ENCODE assay signal across 29 mouse cellular contexts in the genomic region with DNA sequence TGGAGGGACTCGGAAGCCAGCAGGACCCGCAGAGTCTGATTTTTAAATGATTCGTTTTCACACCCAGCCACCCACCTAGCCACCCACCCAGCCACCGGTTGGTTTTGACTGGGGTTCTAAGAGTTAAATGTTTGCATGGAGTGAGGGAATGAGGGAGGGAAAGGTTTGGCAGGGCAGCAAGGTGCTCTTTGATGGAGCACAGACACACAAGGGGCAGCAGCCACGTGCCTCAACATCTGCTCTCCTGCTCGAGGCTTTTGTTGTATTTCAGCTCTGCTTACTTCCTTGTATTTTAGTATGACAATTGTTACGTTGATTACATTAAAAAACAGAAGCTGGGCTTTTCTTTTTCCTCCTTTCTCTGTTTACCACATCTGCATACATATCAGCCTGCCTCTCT.
DNase-seq lines count a peak whose midpoint lies in the region; ATAC-seq and TF ChIP-seq lines count a peak whose summit lies in the region.
"Had no signal": no experiment of that assay in that cellular context is flagged by ENCODE, and none has a peak within 500 bp of the region (broad histone marks: within the 10 kb centered on the region; RNA-seq: fewer than 3 reads in every experiment).

No protein-coding gene starts in this region.

- peaks cover 9% of the 10 kb centered on the region; the same call in 1 of the 2 replicates for H3K4me1 ChIP-seq in forebrain, embryonic 10.5 days
- no peaks in the 10 kb centered on the region for H3K4me1 ChIP-seq in forebrain, embryonic 14.5 days (ENCODE audit: control insufficient read depth, insufficient read depth, low read length)
- peaks cover 4% of the 10 kb centered on the region for H3K4me1 ChIP-seq in hindbrain, embryonic 12.5 days
- H3K4me1 ChIP-seq in hindbrain, embryonic 16.5 days (ENCODE audit: control insufficient read depth, insufficient read depth, low read depth, low read length), result peaks cover 2% of the 10 kb centered on the region; the same call in 1 of the 2 replicates
- H3K4me1 ChIP-seq in midbrain, embryonic 10.5 days, result peaks cover 9% of the 10 kb centered on the region
- no peaks in the 10 kb centered on the region for H3K4me1 ChIP-seq in midbrain, embryonic 14.5 days (ENCODE audit: control insufficient read depth, insufficient read depth, low read length)
- H3K4me1 ChIP-seq: embryonic facial prominence, embryonic 13.5 days; heart, embryonic 10.5 days; heart, embryonic 13.5 days had no signal

- intact Hi-C loops in left cerebral cortex, postnatal 14 days (cut with DNase I), result no loop called here

- no peak for TF ChIP-seq CTCF in brain, embryonic 14.5 days (IDR thresholded peaks at IDR 0.05; ENCODE audit: borderline replicate concordance, extremely low read depth, insufficient read depth, insufficient read length)

- TF ChIP-seq POLR2A in brain, embryonic 14.5 days (IDR thresholded peaks at IDR 0.05; ENCODE audit: borderline replicate concordance, extremely low read depth, insufficient read depth, insufficient read length, poor library complexity, severe bottlenecking), result no peak

- no peak overlapping the region for H3K9ac ChIP-seq in forebrain, embryonic 14.5 days (ENCODE audit: low read length)
- no peak overlapping the region for H3K9ac ChIP-seq in hindbrain, embryonic 12.5 days
- no peak overlapping the region for H3K9ac ChIP-seq in hindbrain, embryonic 16.5 days (ENCODE audit: low read depth, low read length)
- H3K9ac ChIP-seq in midbrain, embryonic 14.5 days (replicated peaks; ENCODE audit: low read length), result no peak overlapping the region
- H3K9ac ChIP-seq: embryonic facial prominence, embryonic 13.5 days; heart, embryonic 13.5 days; hindbrain, embryonic 15.5 days had no signal

- no peaks in the 10 kb centered on the region for H3K36me3 ChIP-seq in forebrain, embryonic 10.5 days (replicated peaks)
- H3K36me3 ChIP-seq in forebrain, embryonic 14.5 days (ENCODE audit: control insufficient read depth, insufficient read depth, low read length), result no peaks in the 10 kb centered on the region
- no peaks in the 10 kb centered on the region for H3K36me3 ChIP-seq in hindbrain, embryonic 12.5 days
- H3K36me3 ChIP-seq in hindbrain, embryonic 16.5 days (ENCODE audit: control insufficient read depth, insufficient read depth, low read length), result no peaks in the 10 kb centered on the region
- H3K36me3 ChIP-seq in midbrain, embryonic 10.5 days, result no peaks in the 10 kb centered on the region
- no peaks in the 10 kb centered on the region for H3K36me3 ChIP-seq in midbrain, embryonic 14.5 days (ENCODE audit: control insufficient read depth, insufficient read depth, low read length)
- H3K36me3 ChIP-seq: embryonic facial prominence, embryonic 10.5 days; embryonic facial prominence, embryonic 13.5 days; heart, embryonic 10.5 days; heart, embryonic 13.5 days; hindbrain, embryonic 15.5 days had no signal

- ATAC-seq in forebrain, embryonic 14.5 days, result no peak
- ATAC-seq in hindbrain, embryonic 12.5 days (ENCODE audit: low FRiP score), result no peak
- no peak for ATAC-seq in hindbrain, embryonic 16.5 days
- ATAC-seq in midbrain, embryonic 14.5 days (ENCODE audit: low FRiP score, low TSS enrichment), result no peak
- ATAC-seq: forebrain, embryonic 16.5 days; inflammation-experienced regulatory T-cells, adult 6 months; intestine, postnatal 0 days had no signal

- 74% methylated on average over 7 of the region's 7 CpGs for WGBS in forebrain, embryonic 10.5 days
- WGBS in forebrain, embryonic 14.5 days, result 50% methylated on average over 7 of the region's 7 CpGs
- WGBS in hindbrain, embryonic 12.5 days, result 57% methylated on average over 7 of the region's 7 CpGs
- WGBS in hindbrain, embryonic 16.5 days, result 49% methylated on average over 7 of the region's 7 CpGs
- WGBS in midbrain, embryonic 10.5 days, result 75% methylated on average over 7 of the region's 7 CpGs
- 61% methylated on average over 7 of the region's 7 CpGs for WGBS in midbrain, embryonic 14.5 days

- 0 out of 2 replicates have a peak, but pooled peaks cover 3% of the 10 kb centered on the region for H3K27me3 ChIP-seq in forebrain, embryonic 10.5 days (ENCODE audit: poor library complexity, severe bottlenecking)
- no peaks in the 10 kb centered on the region for H3K27me3 ChIP-seq in forebrain, embryonic 14.5 days (replicated peaks; ENCODE audit: control insufficient read depth, insufficient read depth, low read length)
- 0 out of 2 replicates have a peak, but pooled peaks cover 3% of the 10 kb centered on the region for H3K27me3 ChIP-seq in hindbrain, embryonic 12.5 days
- no peaks in the 10 kb centered on the region for H3K27me3 ChIP-seq in hindbrain, embryonic 16.5 days (replicated peaks; ENCODE audit: control insufficient read depth, insufficient read depth, low read length)
- H3K27me3 ChIP-seq in midbrain, embryonic 10.5 days (ENCODE audit: low read depth, poor library complexity, severe bottlenecking), result no peaks in the 10 kb centered on the region
- no peaks in the 10 kb centered on the region for H3K27me3 ChIP-seq in midbrain, embryonic 14.5 days (ENCODE audit: control insufficient read depth, insufficient read depth, low read length)
- H3K27me3 ChIP-seq: embryonic facial prominence, embryonic 13.5 days; heart, embryonic 13.5 days; hindbrain, embryonic 15.5 days had no signal

- H3K27ac ChIP-seq in forebrain, embryonic 10.5 days, result peak overlapping the region; percentile 44; the same call in 1 of the 2 replicates
- no peak overlapping the region for H3K27ac ChIP-seq in forebrain, embryonic 14.5 days (ENCODE audit: low read depth, low read length)
- H3K27ac ChIP-seq in hindbrain, embryonic 12.5 days, result peak overlapping the region; percentile 30; the same call in 1 of the 2 replicates
- no peak overlapping the region for H3K27ac ChIP-seq in hindbrain, embryonic 16.5 days (ENCODE audit: low read depth, low read length)
- 0 out of 2 replicates have a peak overlapping the region, but pooled peaks have one; percentile 33 for H3K27ac ChIP-seq in midbrain, embryonic 10.5 days (replicated peaks)
- H3K27ac ChIP-seq in midbrain, embryonic 14.5 days (replicated peaks; ENCODE audit: low read depth, low read length), result no peak overlapping the region
- H3K27ac ChIP-seq: embryonic facial prominence, embryonic 10.5 days; embryonic facial prominence, embryonic 13.5 days; heart, adult 2 months; heart, embryonic 10.5 days; heart, embryonic 13.5 days; hindbrain, embryonic 15.5 days had no signal

- H3K4me2 ChIP-seq in forebrain, embryonic 14.5 days (ENCODE audit: low read length), result no peak overlapping the region
- no peak overlapping the region for H3K4me2 ChIP-seq in hindbrain, embryonic 12.5 days (replicated peaks)
- no peak overlapping the region for H3K4me2 ChIP-seq in hindbrain, embryonic 16.5 days (ENCODE audit: low read length)
- H3K4me2 ChIP-seq in midbrain, embryonic 14.5 days (ENCODE audit: low read length), result no peak overlapping the region
- H3K4me2 ChIP-seq: embryonic facial prominence, embryonic 13.5 days; heart, embryonic 13.5 days; hindbrain, embryonic 15.5 days had no signal

- H3K4me3 ChIP-seq in forebrain, embryonic 10.5 days, result no peak overlapping the region
- no peak overlapping the region for H3K4me3 ChIP-seq in forebrain, embryonic 14.5 days (ENCODE audit: low read depth, low read length)
- no peak overlapping the region for H3K4me3 ChIP-seq in hindbrain, embryonic 12.5 days
- no peak overlapping the region for H3K4me3 ChIP-seq in hindbrain, embryonic 16.5 days (ENCODE audit: low read length)
- H3K4me3 ChIP-seq in midbrain, embryonic 10.5 days, result no peak overlapping the region
- no peak overlapping the region for H3K4me3 ChIP-seq in midbrain, embryonic 14.5 days (replicated peaks; ENCODE audit: low read depth, low read length)
- H3K4me3 ChIP-seq: embryonic facial prominence, embryonic 10.5 days; embryonic facial prominence, embryonic 13.5 days; erythroblast, embryonic 14.5 days; heart, adult 2 months; heart, embryonic 10.5 days; heart, embryonic 13.5 days; hindbrain, embryonic 15.5 days had no signal

- no peak for DNase-seq in forebrain, embryonic 10.5 days (ENCODE audit: extremely low spot score, low spot score)
- no peak for DNase-seq in forebrain, embryonic 14.5 days (ENCODE audit: low spot score)
- no peak for DNase-seq in midbrain, embryonic 10.5 days (ENCODE audit: low spot score)
- no peak for DNase-seq in midbrain, embryonic 14.5 days
- DNase-seq in brain, embryonic 14.5 days (ENCODE audit: low read depth), result peak; percentile 43
- DNase-seq in left cerebral cortex, postnatal 14 days (ENCODE audit: low spot score in 2 of 2), result no peak
- DNase-seq: adrenal gland, postnatal 10 days; adrenal gland, postnatal 36 days; cerebellum, adult 11 months; cerebellum, adult 2 months; cerebellum, adult 9-11 months; cerebellum, postnatal 25 days; embryo, embryonic 11 days; gastrocnemius, postnatal 10 days; gastrocnemius, postnatal 36 days; heart, adult 2 months; heart, postnatal 14 days; heart, postnatal 4 days had no signal

- peaks cover 5% of the 10 kb centered on the region; the same call in 1 of the 2 replicates for H3K9me3 ChIP-seq in forebrain, embryonic 10.5 days
- no peaks in the 10 kb centered on the region for H3K9me3 ChIP-seq in forebrain, embryonic 14.5 days (replicated peaks; ENCODE audit: control insufficient read depth, low read length)
- H3K9me3 ChIP-seq in hindbrain, embryonic 12.5 days (replicated peaks), result peaks cover 7% of the 10 kb centered on the region; the same call in 1 of the 2 replicates
- peaks cover 2% of the 10 kb centered on the region; the same call in 1 of the 2 replicates for H3K9me3 ChIP-seq in hindbrain, embryonic 16.5 days (ENCODE audit: control insufficient read depth, low read length)
- H3K9me3 ChIP-seq in midbrain, embryonic 10.5 days (replicated peaks), result no peaks in the 10 kb centered on the region; the same call in 1 of the 2 replicates
- no peaks in the 10 kb centered on the region; the same call in 1 of the 2 replicates for H3K9me3 ChIP-seq in midbrain, embryonic 14.5 days (ENCODE audit: control insufficient read depth, low read length)
- H3K9me3 ChIP-seq: hindbrain, embryonic 15.5 days had no signal

Comparison
In these comparisons a context has a peak if more than half of its experiments do, and no peak if none do; other contexts are left out.
1. H3K27ac ChIP-seq: peak in forebrain, embryonic 10.5 days (single experiment), hindbrain, embryonic 12.5 days (single experiment) and midbrain, embryonic 10.5 days (single experiment); none in forebrain, embryonic 14.5 days (single experiment), hindbrain, embryonic 16.5 days (single experiment) and midbrain, embryonic 14.5 days (single experiment).